Mouse (Mus musculus) G1E (cell line): ENCODE results near the gene Foxd2. TPM values are rescaled to one million over a fixed set of nuclear protein-coding genes. Genes with fewer than 3 reads are reported as not detected.

Experiments used
- ATAC-seq: 2 replicates; pipeline ENCODE4 v1.8.0; 2016; ENCODE audit warnings: mild to moderate bottlenecking; ENCODE audit not compliant: insufficient number of reproducible peaks, poor library complexity, low FRiP score, severe bottlenecking; ENCODE audit errors: extremely low read depth
- DNase-seq: peaks from one replicate; pipeline ENCODE4 v3.0.0; 2012; ENCODE audit warnings: low spot score
- H3K27me3 ChIP-seq: 2 replicates; pipeline ENCODE4 v1.6.1; 2012; ENCODE audit warnings: mild to moderate bottlenecking, low read length, inconsistent platforms; ENCODE audit not compliant: insufficient read depth
- H3K36me3 ChIP-seq: replicated peaks from 2 replicates; pipeline ENCODE3; 2012; ENCODE audit warnings: mild to moderate bottlenecking, inconsistent platforms
- H3K4me1 ChIP-seq: 2 replicates; pipeline ENCODE4 v1.6.1; 2012; ENCODE audit warnings: low read depth, low read length, inconsistent platforms, mixed read lengths; ENCODE audit not compliant: insufficient read depth
- H3K4me3 ChIP-seq: 2 replicates; pipeline ENCODE4 v1.5.1; 2012; ENCODE audit warnings: low read depth, mild to moderate bottlenecking, inconsistent platforms, low read length, moderate library complexity, mixed read lengths
- H3K9me3 ChIP-seq: replicated peaks from 2 replicates; pipeline ENCODE4 v1.6.1; 2012; ENCODE audit warnings: inconsistent platforms
- CTCF ChIP-seq: IDR thresholded peaks from 2 replicates; pipeline ENCODE4 v1.5.1; 2012; ENCODE audit warnings: low read depth, low read length, inconsistent platforms, mixed read lengths
- GATA1 ChIP-seq: IDR thresholded peaks from 2 replicates; pipeline ENCODE4 v1.6.1; 2012; ENCODE audit warnings: borderline replicate concordance, low read length, inconsistent platforms, mixed read lengths
- GATA2 ChIP-seq: IDR thresholded peaks from 2 replicates; pipeline ENCODE4 v1.6.1; 2012; ENCODE audit warnings: low read depth, low read length, inconsistent platforms, borderline replicate concordance
- POLR2AphosphoS5 ChIP-seq: IDR thresholded peaks from 2 replicates; pipeline ENCODE4 v1.6.1; 2012; ENCODE audit warnings: low read depth, low read length, inconsistent platforms; ENCODE audit not compliant: insufficient replicate concordance
- TAL1 ChIP-seq: conservative IDR thresholded peaks from 2 replicates; pipeline ENCODE4 v1.6.1; 2012; ENCODE audit warnings: low read depth, low read length, inconsistent platforms, mixed read lengths
- polyA plus RNA-seq: library from polyadenylated mRNA; stranded (reverse); fragments of >175 nt; gene quantifications from 2 replicates; pipeline ENCODE4 v1.2.3, GENCODE M21; 2012
- total RNA-seq, 2 experiments: library from RNA; stranded (forward) in 1 of 2; stranded (reverse) in 1 of 2; fragments of 200-1000 nt in 1 of 2; fragments of >200 nt in 1 of 2; fragmentation: Nextera tagmentation in 1 of 2; gene quantifications; 2 replicates each; pipeline ENCODE4 v1.2.3; 2014 to 2017

The Foxd2 gene
- total and polyA plus RNA-seq, 3 experiments, result 0.38 to 2.1 (median 0.60) TPM

- Histone ChIP-seq H3K4me1 (peaks cover 12% of the 10 kb centered on the region; the same call in 1 of the 2 replicates), H3K4me3 (no peak overlapping the region), H3K27me3 (0 out of 2 replicates have a peak, but pooled peaks cover 3% of the 10 kb centered on the region), H3K9me3 (no peaks in the 10 kb centered on the region), H3K36me3 (peaks cover 37% of the 10 kb centered on the region)
- no peak for DNase-seq
- ATAC-seq, result no peak
- TF ChIP-seq GATA2, result no peak
- TF ChIP-seq POLR2AphosphoS5, result no peak
- no peak for TF ChIP-seq CTCF
- no peak for TF ChIP-seq GATA1
- no peak for TF ChIP-seq TAL1
Measured at GRCm38 (mm10) chr4:114916056-114916455, 7.4 kb upstream of the Foxd2 start.

GRCm38 (mm10) chr4:114913594-114913962 lies 4.9 kb upstream of the Foxd2 start:
- peaks cover 9% of the 10 kb centered on the region for H3K9me3 ChIP-seq
- TF ChIP-seq POLR2AphosphoS5 (no peak), TAL1 (no peak), CTCF (0 out of 2 replicates have a peak, but pooled peaks have one; percentile 13), GATA2 (no peak), GATA1 (no peak)
- DNase-seq, result no peak
- peaks cover 22% of the 10 kb centered on the region for H3K4me1 ChIP-seq
- no peak for ATAC-seq
- H3K4me3 ChIP-seq, result no peak overlapping the region
- peaks cover 33% of the 10 kb centered on the region for H3K36me3 ChIP-seq
- 0 out of 2 replicates have a peak, but pooled peaks cover 3% of the 10 kb centered on the region for H3K27me3 ChIP-seq

GRCm38 (mm10) chr4:114912705-114913593 lies 4.3 kb upstream of the Foxd2 start:
- no peak for TF ChIP-seq TAL1
- no peak for TF ChIP-seq CTCF
- no peak for TF ChIP-seq POLR2AphosphoS5
- no peak for TF ChIP-seq GATA2
- TF ChIP-seq GATA1, result no peak
- no peak for DNase-seq
- H3K36me3 ChIP-seq, result peaks cover 32% of the 10 kb centered on the region
- ATAC-seq, result no peak
- peaks cover 15% of the 10 kb centered on the region for H3K9me3 ChIP-seq
- 0 out of 2 replicates have a peak, but pooled peaks cover 3% of the 10 kb centered on the region for H3K27me3 ChIP-seq
- peaks cover 22% of the 10 kb centered on the region for H3K4me1 ChIP-seq
- no peak overlapping the region for H3K4me3 ChIP-seq

- peak overlapping the region; percentile 75 for H3K4me3 ChIP-seq
- DNase-seq (no peak), ATAC-seq (peak; percentile 32; the same call in 1 of the 2 replicates)
- peaks cover 19% of the 10 kb centered on the region for H3K36me3 ChIP-seq
- peaks cover 22% of the 10 kb centered on the region for H3K4me1 ChIP-seq
- H3K27me3 ChIP-seq, result peaks cover 8% of the 10 kb centered on the region; the same call in 1 of the 2 replicates
- TF ChIP-seq CTCF, result peak; percentile 67
- TF ChIP-seq TAL1, result no peak
- H3K9me3 ChIP-seq, result peaks cover 27% of the 10 kb centered on the region
Measured at GRCm38 (mm10) chr4:114909602-114910484, 1.2 kb upstream of the Foxd2 start.

- peaks cover 5% of the 10 kb centered on the region; the same call in 1 of the 2 replicates for H3K27me3 ChIP-seq
- ATAC-seq, result no peak
- DNase-seq, result peak; percentile 46
- H3K4me3 ChIP-seq, result peak overlapping the region; percentile 75
- H3K4me1 ChIP-seq, result peaks cover 12% of the 10 kb centered on the region
- TF ChIP-seq GATA1, result no peak
- TF ChIP-seq TAL1, result no peak
- no peak for TF ChIP-seq CTCF
- no peak for TF ChIP-seq POLR2AphosphoS5
- no peak for TF ChIP-seq GATA2
- peaks cover 27% of the 10 kb centered on the region for H3K9me3 ChIP-seq
- H3K36me3 ChIP-seq, result peaks cover 11% of the 10 kb centered on the region
Measured at GRCm38 (mm10) chr4:114907951-114908828, 483 bp downstream of the Foxd2 start.
